Mouse (Mus musculus) bone marrow, adult 2 months (tissue): Measurements from ENCODE around the gene Gm10837.

ENCODE experiments used
- CTCF ChIP-seq: fragments of 200-500 bp; IDR thresholded peaks from 2 replicates; pipeline ENCODE4 v1.5.1; 2011; ENCODE audit warnings: low read length, control low read depth; ENCODE audit not compliant: control insufficient read depth, insufficient read depth
- POLR2A ChIP-seq: fragments of 200-500 bp; IDR thresholded peaks from 2 replicates; pipeline ENCODE4 v1.6.1; 2011; ENCODE audit warnings: low read depth, mild to moderate bottlenecking, control low read depth, low read length, borderline replicate concordance; ENCODE audit not compliant: control insufficient read depth

- TF ChIP-seq CTCF, result no peak
- TF ChIP-seq POLR2A, result no peak
These were observed 7.4 kb upstream of the Gm10837 start for GRCm38 (mm10) chr14:122483024-122483385.
